Mouse (Mus musculus) retina, postnatal 1 day (tissue): ENCODE measurements around the gene Spin1.

ENCODE experiments used
- DNase-seq: peaks from one replicate; pipeline ENCODE4 v3.0.0-alpha.2; 2012

Spin1 gene

DNA sequence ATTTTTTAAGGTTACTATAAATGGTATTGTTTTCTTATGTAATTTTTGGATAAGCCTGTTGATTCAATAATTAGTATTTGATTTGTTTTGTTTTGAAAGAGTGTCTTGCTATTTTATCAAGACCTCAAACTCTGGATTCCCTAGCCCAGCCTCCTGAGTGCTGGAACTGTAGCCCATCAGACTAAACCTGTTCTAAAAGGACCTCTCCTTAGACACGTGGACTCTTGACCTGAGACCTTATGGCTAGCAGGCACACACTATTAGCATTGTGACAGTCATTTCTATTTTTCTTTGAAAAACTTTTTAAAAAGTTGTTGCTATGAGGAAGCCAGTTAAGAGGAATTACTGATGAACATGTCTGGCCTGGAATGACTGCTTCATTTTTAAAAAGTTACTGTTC, 46.4 kb downstream of the Spin1 start:
- no peak for DNase-seq

DNA sequence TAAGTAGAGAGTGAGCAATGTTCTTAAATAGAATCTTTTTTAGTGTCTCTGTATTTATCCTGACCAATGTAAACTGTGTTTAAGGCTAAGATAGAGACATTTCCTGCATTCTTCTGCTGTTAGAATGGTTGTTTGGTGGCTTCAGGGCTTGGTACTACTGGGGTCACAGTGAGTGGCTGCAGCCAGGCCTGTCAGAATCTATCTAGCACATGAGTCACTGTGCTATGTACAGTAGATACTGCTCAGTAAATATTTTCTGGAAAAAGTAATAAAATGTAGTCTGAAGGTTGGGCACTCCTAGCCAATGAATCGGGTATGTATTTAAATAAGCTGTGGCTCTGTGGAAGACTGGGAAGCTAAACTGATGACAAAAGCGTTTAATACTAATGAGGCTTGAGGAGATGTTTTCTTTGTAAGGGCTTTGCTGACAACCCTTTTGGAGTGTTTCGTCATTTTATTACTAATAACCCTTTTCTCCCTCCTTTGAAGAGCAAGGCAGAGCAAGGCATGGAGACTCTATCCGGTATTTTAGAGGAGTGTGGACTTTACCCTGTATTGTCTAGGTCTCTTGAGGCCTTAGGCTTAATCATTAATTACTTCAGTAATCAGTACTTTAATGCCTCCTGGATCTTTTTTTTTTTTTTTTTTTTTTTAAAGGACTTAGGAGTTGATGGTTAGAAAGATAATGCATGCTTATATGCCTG, 52.4 kb downstream of the Spin1 start:
- DNase-seq: no peak

DNA sequence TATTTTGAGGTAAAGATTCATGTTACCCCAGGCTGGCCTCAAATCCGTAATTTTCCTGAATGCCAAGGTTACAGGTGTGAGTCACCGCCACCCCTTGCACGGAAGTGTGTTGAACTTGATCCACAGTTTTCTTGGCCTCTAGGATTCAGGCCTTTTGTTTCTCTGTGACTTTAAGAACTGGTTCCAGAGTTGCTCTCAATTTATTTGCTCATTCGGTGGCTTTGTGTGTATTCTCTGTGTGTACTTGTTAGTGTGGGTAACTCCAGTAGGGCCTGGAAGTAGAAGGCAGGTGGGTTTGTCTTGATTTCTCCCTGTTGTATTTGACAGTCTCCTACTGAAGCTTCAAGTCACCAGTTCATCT, 53.0 kb downstream of the Spin1 start:
- DNase-seq: no peak

DNA sequence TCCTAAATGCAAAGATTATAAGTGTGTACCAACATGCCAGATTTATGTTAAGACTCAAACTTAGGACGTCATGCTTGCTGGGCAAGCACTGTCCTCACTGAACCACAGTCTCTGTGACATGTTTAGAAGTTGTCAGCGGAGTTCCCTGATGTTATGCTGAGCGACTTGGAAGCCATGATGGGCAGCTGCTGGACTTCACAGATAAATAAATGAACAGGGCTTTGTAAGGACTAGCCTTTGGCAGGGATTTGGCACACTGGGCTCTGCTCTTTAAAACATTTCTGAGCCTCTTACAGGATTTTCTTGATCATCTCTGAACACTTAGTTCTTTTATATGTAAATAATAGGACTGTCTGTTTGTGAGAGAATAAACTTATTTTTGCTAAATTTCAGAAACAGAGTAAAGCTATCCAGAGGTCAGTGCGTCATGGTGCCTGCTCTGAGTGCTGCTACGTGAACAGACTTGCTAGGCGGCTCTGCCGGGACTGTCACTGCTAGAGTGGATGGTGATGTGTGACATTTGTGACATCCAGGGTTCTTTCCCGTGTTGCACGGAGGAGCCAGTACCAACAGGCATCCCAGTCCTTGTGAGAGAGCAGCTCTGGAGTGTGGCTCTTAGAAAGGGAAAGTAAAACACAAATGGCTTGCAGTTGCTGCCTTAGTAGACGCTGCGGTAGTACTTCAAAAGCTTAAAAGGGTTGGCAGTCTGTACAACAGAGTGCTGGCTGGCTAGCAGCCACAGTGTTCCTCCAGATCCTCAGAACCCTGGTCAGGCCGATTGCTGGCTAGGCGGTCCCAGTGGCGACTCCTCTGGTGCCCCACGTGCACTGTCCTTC, 54.7 kb downstream of the Spin1 start:
- no peak for DNase-seq

DNA sequence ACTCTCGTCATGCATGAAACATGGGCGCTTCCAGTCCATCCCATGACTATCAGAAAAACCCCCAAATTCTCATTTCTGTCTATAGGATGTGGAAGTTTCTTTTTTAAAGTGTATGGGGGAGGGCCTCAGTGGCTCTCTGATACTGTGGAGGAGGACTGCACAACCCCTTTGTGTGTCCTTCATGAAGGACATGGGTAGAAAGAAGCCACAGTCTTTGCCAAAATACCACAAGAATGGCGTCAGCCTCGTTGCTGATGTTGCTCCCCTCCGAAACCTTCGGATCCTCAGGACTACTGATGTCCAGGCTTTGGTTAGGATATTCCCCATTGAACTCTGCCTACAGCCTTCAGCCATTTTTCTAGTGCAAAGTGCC, 55.3 kb downstream of the Spin1 start:
- DNase-seq: no peak

DNA sequence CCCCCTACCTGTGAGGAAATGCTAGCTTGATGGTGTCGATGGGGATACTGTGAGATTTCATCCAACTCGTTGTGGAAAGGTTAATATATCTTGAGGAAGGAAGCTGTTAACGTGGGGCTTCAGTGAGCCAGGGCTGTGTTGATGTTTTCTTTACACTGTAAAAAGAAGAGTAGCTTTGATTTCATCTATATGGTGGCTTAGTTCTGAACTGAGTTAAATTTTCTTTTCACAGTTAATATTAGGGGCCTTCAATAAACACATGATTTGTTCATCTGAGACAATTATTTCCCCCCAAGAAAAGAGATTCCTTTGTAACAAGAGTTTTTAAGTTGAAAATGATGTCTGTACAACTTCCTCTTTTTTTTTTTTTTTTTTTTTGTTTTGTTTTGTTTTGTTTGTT, 56.6 kb downstream of the Spin1 start:
- DNase-seq: no peak

DNA sequence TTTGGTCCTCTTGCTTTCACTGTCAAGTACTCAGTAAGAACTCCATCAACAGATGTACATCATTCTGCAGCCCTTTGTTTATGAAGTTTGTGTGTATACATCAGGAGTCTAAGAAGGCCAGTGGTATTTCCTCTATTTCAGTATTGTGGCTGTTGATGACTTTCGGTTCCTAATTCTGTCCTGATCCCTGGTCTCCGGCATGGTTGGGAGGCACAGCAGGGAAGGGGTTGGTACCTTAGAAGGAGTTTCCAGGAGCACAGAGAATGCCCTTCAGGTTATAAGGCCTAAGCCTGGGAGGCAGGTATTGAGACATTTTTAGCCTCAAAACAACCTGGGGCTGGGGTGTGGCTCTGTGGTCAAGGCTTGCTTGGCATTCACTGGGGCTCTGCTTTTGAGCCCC, 61.0 kb downstream of the Spin1 start:
- DNase-seq: no peak

DNA sequence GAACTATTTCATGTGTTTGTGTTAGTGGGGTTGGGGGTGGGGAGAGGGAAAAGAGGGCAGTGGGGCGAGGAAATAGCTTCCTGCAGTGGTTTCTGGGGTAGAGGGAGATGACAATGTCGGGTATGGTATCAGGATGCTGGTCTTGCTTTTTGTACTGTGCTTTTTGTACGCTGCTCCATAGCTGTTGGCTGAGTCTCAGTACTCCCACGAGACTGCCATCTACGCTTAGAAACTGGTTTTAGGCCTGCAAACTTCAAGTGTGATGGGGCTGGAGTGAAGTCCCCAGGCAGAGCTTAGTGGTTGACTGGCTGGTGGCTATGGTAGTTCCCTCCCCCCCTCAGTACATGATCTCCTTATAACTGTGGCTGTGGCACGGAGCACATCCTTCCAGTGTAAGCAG, 61.6 kb downstream of the Spin1 start:
- DNase-seq: no peak

DNA sequence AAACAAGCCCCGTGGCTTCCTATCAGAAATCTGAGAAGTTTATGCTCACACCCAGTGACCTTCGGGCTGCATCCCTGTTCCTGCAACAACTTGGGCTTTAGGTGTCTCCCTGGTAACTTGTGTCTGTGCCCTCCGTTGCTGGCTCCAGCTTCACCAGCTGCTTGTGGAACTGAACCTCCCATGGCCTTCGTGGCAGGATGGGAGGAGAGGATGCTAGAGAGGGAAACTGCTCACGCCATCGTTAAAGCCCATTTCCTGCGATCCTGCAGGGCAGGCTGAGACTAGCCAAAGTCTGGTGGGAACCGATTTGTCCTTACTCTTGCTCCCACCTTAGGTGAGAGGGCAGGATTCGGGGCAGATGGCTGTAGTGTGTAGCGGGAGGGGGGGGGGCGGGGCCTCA, 66.0 kb downstream of the Spin1 start:
- DNase-seq: no peak

DNA sequence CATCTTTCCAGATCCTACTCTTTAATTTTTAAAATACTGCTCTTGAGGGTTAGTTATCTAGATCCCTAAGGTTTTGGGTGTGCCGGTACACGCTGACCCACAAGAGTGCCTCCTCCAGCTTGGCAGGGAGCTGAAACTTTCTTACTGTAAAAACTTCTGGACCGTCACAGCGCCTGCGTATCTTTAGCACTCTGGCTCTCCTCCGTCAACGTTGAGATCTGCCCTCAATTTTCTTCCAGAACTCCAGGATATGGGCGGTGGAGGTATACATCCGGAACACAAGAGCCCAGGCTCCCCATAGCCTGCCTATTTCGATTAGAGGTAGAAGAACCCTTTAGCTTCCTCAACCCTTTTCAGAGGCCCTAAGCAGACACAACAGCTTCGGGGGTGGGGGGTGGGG, 69.5 kb downstream of the Spin1 start:
- no peak for DNase-seq

DNA sequence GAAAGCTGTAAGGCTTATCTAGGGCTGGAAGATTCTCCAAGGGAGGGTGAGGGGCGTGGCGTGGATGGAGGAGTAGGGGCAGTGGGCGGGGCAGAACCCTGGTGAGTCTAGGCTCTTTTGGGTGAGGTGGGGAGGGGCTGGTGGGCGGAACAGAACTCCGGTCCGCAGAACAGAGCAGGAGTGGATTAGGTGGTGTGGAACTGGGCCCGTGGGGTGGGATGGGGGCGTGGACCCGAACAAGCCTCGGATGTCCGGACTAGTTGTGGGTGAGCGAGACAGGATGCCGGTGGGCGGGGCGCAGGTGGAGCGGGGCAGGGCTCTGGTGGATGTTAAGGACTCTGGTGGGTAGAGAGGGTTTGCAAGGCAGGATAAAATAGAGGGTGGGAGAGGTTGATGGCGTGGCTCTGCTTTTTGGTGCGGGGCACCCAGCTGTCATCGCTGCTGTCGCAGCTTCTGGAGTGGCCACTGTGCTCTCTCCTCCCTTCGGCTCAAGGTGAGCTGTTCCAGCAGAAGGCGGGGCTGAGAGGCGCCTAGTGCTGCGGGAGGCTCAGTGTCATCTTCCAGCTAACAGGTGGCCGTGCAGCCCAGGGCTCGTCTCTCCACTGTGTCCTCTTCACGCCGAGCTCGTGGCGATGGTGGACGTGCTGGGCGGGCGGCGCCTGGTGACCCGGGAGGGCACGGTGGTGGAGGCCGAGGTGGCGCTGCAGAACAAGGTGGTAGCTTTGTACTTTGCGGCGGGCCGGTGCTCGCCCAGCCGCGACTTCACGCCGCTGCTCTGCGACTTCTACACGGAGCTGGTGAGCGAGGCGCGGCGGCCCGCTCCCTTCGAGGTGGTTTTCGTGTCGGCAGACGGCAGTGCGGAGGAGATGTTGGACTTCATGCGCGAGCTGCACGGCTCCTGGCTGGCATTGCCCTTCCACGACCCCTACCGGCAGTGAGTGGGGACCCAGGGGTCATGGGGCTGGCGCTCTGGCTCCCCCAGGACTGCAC, 70.3 kb downstream of the Spin1 start, which contains the start of gene Nxnl2:
TSS of gene Nxnl2 (plus strand) at position 332 of the 990 bp plus-strand sequence.
- DNase-seq: peak; percentile 91

DNA sequence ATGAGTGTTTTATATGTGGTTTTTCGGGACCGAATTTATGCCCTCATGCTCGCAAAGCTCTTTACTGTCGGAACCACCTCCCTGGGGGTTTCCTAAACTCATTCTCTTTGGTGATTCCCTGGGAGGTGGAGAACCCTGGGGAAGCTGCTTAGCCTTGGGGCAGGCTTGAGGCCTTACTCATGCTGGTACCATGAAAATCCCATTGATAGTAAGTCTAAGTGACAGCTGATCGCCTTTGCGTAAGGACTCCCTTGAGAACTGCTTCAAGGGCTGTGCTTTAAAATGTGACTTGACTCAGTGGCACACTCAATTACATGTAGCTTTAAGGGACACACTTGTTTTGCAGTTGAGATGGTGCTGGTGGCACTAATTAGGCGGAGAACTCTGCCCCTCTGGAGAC, 71.9 kb downstream of the Spin1 start:
- peak; percentile 71 for DNase-seq

DNA sequence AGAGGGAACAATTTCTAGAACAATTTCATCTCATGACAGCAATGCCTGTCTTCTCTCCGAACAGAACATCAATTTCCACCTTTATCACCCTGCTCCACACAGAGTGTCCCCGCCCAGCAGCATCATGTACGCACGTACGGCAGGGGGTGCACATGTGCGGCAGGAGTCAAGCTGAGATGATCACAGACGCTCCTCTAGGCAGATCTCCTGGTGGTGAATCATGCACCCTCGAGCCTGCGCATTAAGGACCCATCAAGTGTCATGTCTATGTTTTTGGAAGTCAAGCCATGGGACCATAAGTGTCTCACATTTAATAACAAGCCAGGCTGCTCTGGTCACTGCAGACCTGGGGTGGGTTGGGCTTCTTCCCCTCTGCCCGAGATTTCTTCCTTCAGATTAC, 78.3 kb downstream of the Spin1 start:
- DNase-seq: no peak

DNA sequence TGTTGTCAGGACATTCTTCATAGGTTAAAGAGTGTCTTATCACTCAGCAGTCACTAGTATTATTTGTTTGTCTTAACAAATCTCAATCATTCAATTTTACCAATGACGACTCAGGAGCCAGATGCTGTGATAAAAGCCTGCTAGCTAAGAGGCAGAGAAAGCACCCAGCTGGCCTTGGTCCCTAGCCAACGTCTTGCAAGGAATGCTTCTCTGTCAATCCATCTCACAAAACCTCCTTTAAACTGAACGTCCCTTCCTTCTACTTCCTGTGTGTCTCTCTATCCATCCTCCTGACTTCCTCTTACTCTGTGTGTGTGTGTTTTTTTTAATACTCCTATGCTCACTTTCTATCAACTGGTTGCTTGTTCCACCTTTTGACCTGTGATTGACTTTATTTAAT, 78.7 kb downstream of the Spin1 start:
- DNase-seq: no peak

DNA sequence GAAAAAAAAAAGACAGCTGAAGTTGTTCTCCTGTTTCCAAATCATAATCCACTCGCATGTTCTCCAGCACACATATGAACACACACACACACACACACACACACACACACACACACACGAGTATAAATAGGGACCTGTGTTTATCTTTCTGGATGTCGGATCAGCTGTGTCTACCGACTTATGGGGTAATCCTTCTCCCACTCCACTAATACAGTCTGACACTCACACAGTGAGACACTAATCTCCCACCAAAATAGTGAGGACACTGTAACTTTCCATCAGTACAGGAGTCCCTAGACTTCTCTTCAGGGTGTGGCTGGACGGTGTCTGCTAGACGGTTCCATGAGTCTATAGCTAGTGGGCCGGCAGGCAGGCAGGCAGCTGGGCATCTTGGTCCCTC, 81.6 kb downstream of the Spin1 start:
- peak; percentile 73 for DNase-seq

DNA sequence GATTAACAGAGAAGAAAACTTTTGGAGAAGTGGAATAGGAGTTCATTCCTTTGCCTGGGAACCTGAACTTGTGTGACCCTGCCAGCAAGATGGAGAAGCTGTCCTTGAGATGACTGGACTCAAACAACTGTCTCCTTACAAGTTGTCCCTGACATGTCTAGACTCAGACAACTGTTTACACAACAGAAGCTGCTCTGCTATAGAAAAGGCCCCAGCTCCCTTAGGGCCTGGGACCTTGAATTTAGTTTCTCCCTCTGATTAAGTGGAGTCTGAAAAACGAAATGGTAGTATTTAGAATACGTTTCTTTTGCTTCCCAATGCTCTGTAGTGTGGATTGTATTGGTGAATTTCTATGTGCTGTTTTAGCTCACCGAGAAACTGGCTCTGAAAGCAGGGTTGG, 84.2 kb downstream of the Spin1 start:
- no peak for DNase-seq

DNA sequence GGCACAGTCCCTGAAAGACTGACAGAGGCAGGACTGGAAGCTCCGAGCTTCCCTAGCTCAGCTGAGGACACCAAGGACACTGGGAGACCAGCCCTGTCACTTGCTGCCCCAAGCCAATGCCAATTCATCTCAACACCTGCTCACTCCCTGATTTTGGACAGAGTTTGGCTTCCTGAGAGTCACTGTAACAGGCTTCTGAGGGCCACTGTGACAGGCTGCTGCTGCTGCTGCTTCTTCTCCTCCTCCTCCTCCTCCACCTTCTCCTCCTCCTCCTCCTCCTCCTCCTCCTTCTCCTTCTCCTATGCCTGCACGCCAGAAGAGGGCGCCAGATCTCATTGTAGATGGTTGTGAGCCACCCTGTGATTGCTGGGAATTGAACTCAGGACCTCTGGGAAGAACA, 89.7 kb downstream of the Spin1 start:
- DNase-seq: no peak

DNA sequence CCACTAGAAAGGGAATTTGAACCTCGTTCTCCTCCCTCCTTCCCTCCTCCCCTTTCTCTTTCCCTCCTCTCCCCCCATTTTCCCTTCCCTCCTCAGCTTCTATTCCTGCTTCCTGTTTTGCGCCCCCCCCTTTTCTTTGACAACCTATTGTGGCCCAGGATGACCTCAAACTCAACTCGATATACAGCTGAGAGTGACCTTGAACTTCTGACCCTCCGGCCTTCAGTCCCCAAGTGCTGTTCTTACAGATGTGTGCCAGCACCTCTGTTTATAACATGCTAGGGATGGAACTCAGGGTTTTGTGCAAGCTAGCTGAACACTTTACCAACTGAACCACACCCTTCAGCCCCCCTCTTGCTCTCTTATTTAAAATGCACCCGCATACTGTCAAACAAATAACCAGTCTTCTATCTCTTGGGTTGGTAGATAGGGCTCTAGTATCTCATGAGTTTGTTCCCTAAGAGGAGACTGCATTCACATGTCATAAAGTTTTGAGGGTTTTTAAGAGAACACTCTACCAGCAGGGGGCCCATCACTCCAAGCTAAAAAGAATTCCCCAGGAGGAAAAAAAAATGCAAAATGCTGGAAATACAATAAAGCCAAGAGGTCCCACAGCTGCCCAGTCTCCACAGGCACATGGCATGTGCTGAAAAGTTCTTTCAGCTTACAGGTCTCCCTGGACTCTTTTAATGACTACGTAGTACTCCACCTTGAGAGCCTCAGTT, 90.9 kb downstream of the Spin1 start:
- DNase-seq: no peak

DNA sequence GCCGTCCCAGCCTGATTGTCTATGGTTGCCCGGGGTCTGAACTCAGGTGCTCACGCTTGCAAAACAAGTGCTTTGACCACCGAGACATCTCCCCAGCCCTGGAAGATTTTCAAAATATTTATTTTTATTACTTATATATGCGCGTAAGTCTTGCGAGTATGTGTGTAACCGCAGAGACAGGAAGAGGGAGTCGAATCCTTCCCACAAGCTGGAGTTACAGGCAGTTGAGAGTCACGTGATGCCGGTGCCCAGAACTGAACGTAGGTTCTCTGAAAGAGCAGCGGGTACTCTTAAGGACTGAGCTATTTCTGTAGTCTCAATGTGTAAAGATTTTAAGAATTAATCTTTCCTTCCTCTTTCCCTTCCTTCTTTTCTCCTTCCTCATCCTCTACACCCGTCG, 93.2 kb downstream of the Spin1 start:
- DNase-seq: no peak

DNA sequence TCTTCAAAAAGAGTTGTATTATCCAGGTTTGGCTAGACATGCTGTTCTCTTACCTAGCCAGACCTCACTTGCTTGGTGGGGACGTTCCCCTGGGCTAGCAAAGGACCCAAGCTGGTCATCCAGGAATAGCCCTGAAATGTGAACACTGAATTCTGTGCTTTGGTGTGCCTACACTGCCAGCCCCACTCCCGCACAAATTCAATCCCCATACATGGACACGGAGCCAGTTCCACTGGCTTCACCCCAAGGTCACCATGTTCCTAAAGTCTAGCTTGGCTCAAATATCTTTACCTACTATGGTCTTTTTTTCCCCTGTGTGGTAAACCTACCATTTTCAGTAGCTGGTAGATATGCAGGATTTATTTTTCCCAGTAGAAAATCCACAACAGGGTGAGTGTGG, 97.0 kb downstream of the Spin1 start:
- DNase-seq: no peak

DNA sequence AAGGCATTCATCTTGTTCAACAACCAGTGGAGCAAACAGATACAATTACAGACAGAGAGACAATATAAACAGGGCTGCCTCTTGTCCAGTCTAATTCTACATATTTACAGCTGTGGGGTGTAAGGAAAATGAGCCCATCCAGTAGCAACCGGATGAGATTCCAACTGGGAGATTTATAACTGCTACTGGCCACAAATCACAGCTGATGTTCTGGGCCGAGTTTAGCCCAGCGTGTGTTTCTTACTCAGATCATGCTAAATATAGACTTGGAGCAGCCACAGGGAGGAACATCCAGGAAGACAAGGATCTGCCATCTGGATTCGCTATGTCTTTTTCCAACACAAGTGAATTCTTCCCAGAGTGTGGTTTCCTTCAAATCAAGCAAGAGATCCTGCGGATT, 97.5 kb downstream of the Spin1 start:
- no peak for DNase-seq
